23 mouse cellular contexts compared by ENCODE assay signal in the genomic region with DNA sequence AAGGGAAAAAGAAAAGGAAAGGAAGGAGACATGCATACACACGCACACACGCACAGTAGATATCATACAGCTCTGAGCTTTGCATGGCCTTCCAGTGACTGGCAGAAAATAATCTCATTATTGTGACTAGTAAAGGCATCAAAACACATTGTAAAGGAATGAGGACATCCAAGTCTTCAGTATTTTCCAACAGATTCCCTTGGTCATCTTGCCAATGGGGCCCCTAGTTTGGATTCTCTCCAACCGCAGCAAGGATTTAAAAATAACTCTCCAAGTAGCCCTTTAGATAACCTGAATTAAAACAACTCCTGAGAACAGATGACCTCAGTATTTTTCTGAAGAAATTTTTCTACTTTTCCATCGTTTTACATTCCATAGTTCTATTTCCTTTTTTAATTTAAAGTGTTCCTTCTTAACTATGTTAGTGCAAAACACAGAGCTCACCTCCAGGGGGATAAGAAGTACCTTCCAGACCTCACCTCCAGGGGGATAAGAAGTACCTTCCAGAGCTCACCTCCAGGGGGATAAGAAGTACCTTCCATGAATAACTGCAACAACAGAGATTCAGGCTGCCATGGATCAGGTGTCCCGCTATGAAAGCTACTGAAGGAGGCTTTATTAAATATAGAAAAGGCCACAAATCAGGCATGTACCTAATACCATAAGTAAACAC. TPM values are rescaled to one million over a fixed set of nuclear protein-coding genes. Genes with fewer than 3 reads are reported as not detected.
DNase-seq lines count a peak whose midpoint lies in the region; ATAC-seq and TF ChIP-seq lines count a peak whose summit lies in the region.
"Had no signal": no experiment of that assay in that cellular context is flagged by ENCODE, and none has a peak within 500 bp of the region (broad histone marks: within the 10 kb centered on the region; RNA-seq: fewer than 3 reads in every experiment).

No protein-coding gene starts in this region.

- no peak overlapping the region for H3K4me3 ChIP-seq in heart, embryonic 16.5 days (ENCODE audit: low read length)
- no peak overlapping the region for H3K4me3 ChIP-seq in E14TG2a.4 (replicated peaks; ENCODE audit: low read length)
- no peak overlapping the region for H3K4me3 ChIP-seq in heart, postnatal 0 days (ENCODE audit: low read depth, low read length)
- H3K4me3 ChIP-seq: hindbrain, embryonic 10.5 days; kidney, embryonic 15.5 days; limb, embryonic 15.5 days; neural tube, embryonic 13.5 days had no signal

- no peaks in the 10 kb centered on the region for H3K9me3 ChIP-seq in heart, embryonic 16.5 days (replicated peaks; ENCODE audit: control insufficient read depth, low read length)
- H3K9me3 ChIP-seq in E14TG2a.4 (ENCODE audit: low read length) = 0 out of 2 replicates have a peak, but pooled peaks cover 2% of the 10 kb centered on the region
- H3K9me3 ChIP-seq in heart, postnatal 0 days (replicated peaks; ENCODE audit: control insufficient read depth, low read length) = no peaks in the 10 kb centered on the region
- H3K9me3 ChIP-seq: hindbrain, embryonic 10.5 days; kidney, embryonic 15.5 days; limb, embryonic 15.5 days; neural tube, embryonic 13.5 days had no signal

- H3K9ac ChIP-seq in heart, embryonic 16.5 days (ENCODE audit: low read length) = no peak overlapping the region
- no peak overlapping the region; the same call in 1 of the 2 replicates for H3K9ac ChIP-seq in heart, postnatal 0 days (replicated peaks; ENCODE audit: low read depth, low read length)
- H3K9ac ChIP-seq: forebrain, postnatal 0 days; kidney, embryonic 15.5 days; limb, embryonic 15.5 days; liver, postnatal 0 days; neural tube, embryonic 13.5 days had no signal

- no peak for TF ChIP-seq EP300 in heart, postnatal 0 days (IDR thresholded peaks at IDR 0.05; ENCODE audit: low read depth)

- DNase-seq in heart, postnatal 25 days (ENCODE audit: low spot score) = no peak
- peak; percentile 19 for DNase-seq in 416B (ENCODE audit: low read depth)
- DNase-seq in heart, postnatal 0 days (ENCODE audit: low spot score) = peak; percentile 59
- DNase-seq in left cerebral cortex, adult 11 months (ENCODE audit: low spot score) = no peak
- DNase-seq: cerebellum, adult 11 months; cerebellum, postnatal 36 days; forebrain, postnatal 0 days; liver, postnatal 0 days; thymus, adult 2 months had no signal

- WGBS in heart, embryonic 16.5 days = 40% methylated on average over 5 of the region's 5 CpGs
- WGBS in heart, postnatal 0 days = 23% methylated on average over 5 of the region's 5 CpGs

- intact Hi-C loops in heart, postnatal 25 days (cut with DNase I) = no loop called here

- peaks cover 29% of the 10 kb centered on the region for H3K4me1 ChIP-seq in heart, embryonic 16.5 days (ENCODE audit: control insufficient read depth, insufficient read depth, low read length)
- H3K4me1 ChIP-seq in E14TG2a.4 (replicated peaks; ENCODE audit: low read depth, low read length) = peaks cover 5% of the 10 kb centered on the region; the same call in 1 of the 2 replicates
- H3K4me1 ChIP-seq in heart, postnatal 0 days (ENCODE audit: control insufficient read depth, insufficient read depth) = peaks cover 43% of the 10 kb centered on the region

- peak; percentile 49 for TF ChIP-seq CTCF in E14TG2a.4 (conservative IDR thresholded peaks at IDR 0.05; ENCODE audit: low read length)
- peak; percentile 32 for TF ChIP-seq CTCF in heart, postnatal 0 days (IDR thresholded peaks at IDR 0.05; ENCODE audit: low read depth)

- H3K27me3 ChIP-seq in heart, embryonic 16.5 days (ENCODE audit: control insufficient read depth, insufficient read depth, low read length) = no peaks in the 10 kb centered on the region
- peaks cover 26% of the 10 kb centered on the region for H3K27me3 ChIP-seq in E14TG2a.4 (ENCODE audit: insufficient read depth, low read length)
- H3K27me3 ChIP-seq in heart, postnatal 0 days (ENCODE audit: control insufficient read depth, insufficient read depth, low read length) = no peaks in the 10 kb centered on the region

- no peak for ATAC-seq in heart, embryonic 16.5 days (replicated peaks; ENCODE audit: extremely low read depth, insufficient read depth, low FRiP score)
- no peak for ATAC-seq in heart, postnatal 0 days (ENCODE audit: insufficient read depth, low read depth)
- ATAC-seq in monocyte, adult 5-6 weeks (replicated peaks; ENCODE audit: insufficient number of reproducible peaks, low FRiP score, low TSS enrichment, poor library complexity, severe bottlenecking) = no peak
- ATAC-seq: forebrain, postnatal 0 days; inflammation-experienced regulatory T-cells, adult 6 months; liver, postnatal 0 days had no signal

- peak overlapping the region; percentile 88 for H3K27ac ChIP-seq in heart, embryonic 16.5 days (ENCODE audit: low read length)
- H3K27ac ChIP-seq in heart, postnatal 0 days (ENCODE audit: low read depth) = peak overlapping the region; percentile 83
- H3K27ac ChIP-seq: hindbrain, embryonic 10.5 days; kidney, embryonic 15.5 days; limb, embryonic 15.5 days; macrophage; neural tube, embryonic 13.5 days had no signal

- peak overlapping the region; percentile 50 for H3K4me2 ChIP-seq in heart, embryonic 16.5 days (ENCODE audit: low read depth, low read length)
- H3K4me2 ChIP-seq in heart, postnatal 0 days (ENCODE audit: low read depth, low read length) = peak overlapping the region; percentile 22; the same call in 1 of the 2 replicates
- H3K4me2 ChIP-seq: kidney, embryonic 15.5 days; limb, embryonic 15.5 days; neural tube, embryonic 13.5 days had no signal

- H3K36me3 ChIP-seq in heart, embryonic 16.5 days (ENCODE audit: control insufficient read depth, insufficient read depth) = no peaks in the 10 kb centered on the region
- no peaks in the 10 kb centered on the region for H3K36me3 ChIP-seq in E14TG2a.4 (ENCODE audit: insufficient read depth, low read length)
- H3K36me3 ChIP-seq in heart, postnatal 0 days (replicated peaks; ENCODE audit: control insufficient read depth, insufficient read depth, low read length) = no peaks in the 10 kb centered on the region
- H3K36me3 ChIP-seq: G1E; hindbrain, embryonic 10.5 days; kidney, embryonic 15.5 days; limb, embryonic 15.5 days; neural tube, embryonic 13.5 days had no signal

RNA-seq across cellular contexts. Expression of a gene that starts 4.4 kb away (rescaled TPM):
- polyA plus RNA-seq in heart, embryonic 16.5 days (2015; fragmentation: Nextera tagmentation; extraction: Ambion mirVana) = 329 and 362 TPM in 2 replicates
- 100 to 1,000 TPM; 328 to 331 TPM for total RNA-seq in heart, postnatal 25 days (2021)
- total RNA-seq in heart, postnatal 0 days (2014; rRNA removed; ENCODE audit: low replicate concordance) = 153 and 221 TPM in 2 replicates
- polyA plus RNA-seq in heart, postnatal 0 days (2015; fragmentation: Nextera tagmentation; extraction: Ambion mirVana) = 609 and 675 TPM in 2 replicates
- total RNA-seq in monocyte, adult 5-6 weeks (2017) = 0.32 to 0.39 TPM in 2 of 3 replicates, not detected in the other
- total RNA-seq: G1E had no signal
- polyA plus RNA-seq: G1E, macrophage had no signal

RNA-seq across cellular contexts. Expression of a gene that starts 5.4 kb away (rescaled TPM):
- not detected in 2 replicates for polyA plus RNA-seq in heart, embryonic 16.5 days (2015; fragmentation: Nextera tagmentation; extraction: Ambion mirVana)
- not detected for total RNA-seq in heart, postnatal 25 days (2021)
- total RNA-seq in heart, postnatal 0 days (2014; rRNA removed; ENCODE audit: low replicate concordance) = not detected in 2 replicates
- polyA plus RNA-seq in heart, postnatal 0 days (2015; fragmentation: Nextera tagmentation; extraction: Ambion mirVana) = not detected in 2 replicates
- not detected in 3 replicates for total RNA-seq in monocyte, adult 5-6 weeks (2017)
- total RNA-seq: forebrain, postnatal 0 days; G1E; gastrocnemius, adult 8-10 months; left cerebral cortex, postnatal 10 days had no signal
- polyA plus RNA-seq: embryonic facial prominence, embryonic 11.5 days; forebrain, postnatal 0 days; G1E; hindbrain, embryonic 10.5 days; inflammation-experienced regulatory T-cells, adult 6 months; kidney, embryonic 15.5 days; limb, embryonic 15.5 days; liver, postnatal 0 days; macrophage; neural tube, embryonic 13.5 days; stomach, embryonic 14.5 days; thymus, adult 2 months had no signal

Comparison
In these comparisons a context has a peak if more than half of its experiments do, and no peak if none do; other contexts are left out.
1. DNase-seq: peak in 416B (single experiment) and heart, postnatal 0 days (single experiment); none in heart, postnatal 25 days (single experiment) and left cerebral cortex, adult 11 months (single experiment).
2. RNA of a gene that starts 4.4 kb away (total RNA-seq): 328 to 331 TPM in heart, postnatal 25 days and 153 to 221 TPM in heart, postnatal 0 days; 0.32 to 0.39 TPM in monocyte, adult 5-6 weeks; every median in the first group is over 100 times any median in the second.